Mouse (Mus musculus) hindbrain, embryonic 15.5 days (tissue): ENCODE measurements around the gene Inha. TPM values are rescaled to one million over a fixed set of nuclear protein-coding genes. Genes with fewer than 3 reads are reported as not detected.

Source experiments
- ATAC-seq: fragments of 200-750 bp; cut with Nextera tagmentation; 2 replicates; pipeline ENCODE4 v1.8.0; 2017; ENCODE audit warnings: low read depth, moderate number of reproducible peaks, moderate TSS enrichment; ENCODE audit not compliant: low FRiP score
- H3K27ac ChIP-seq: fragments of 300-500 bp; sonication (generic); replicated peaks from 2 replicates; pipeline ENCODE4 v1.5.1; 2015; ENCODE audit warnings: mild to moderate bottlenecking, inconsistent platforms
- H3K27me3 ChIP-seq: fragments of 300-500 bp; sonication (generic); 2 replicates; pipeline ENCODE4 v1.6.1; 2015; ENCODE audit warnings: control low read depth, inconsistent platforms
- H3K36me3 ChIP-seq: fragments of 300-500 bp; sonication (generic); 2 replicates; pipeline ENCODE4 v1.6.1; 2015; ENCODE audit warnings: control low read depth, inconsistent platforms
- H3K4me1 ChIP-seq: fragments of 300-500 bp; sonication (generic); replicated peaks from 2 replicates; pipeline ENCODE4 v1.6.1; 2015; ENCODE audit warnings: control low read depth, inconsistent platforms
- H3K4me2 ChIP-seq: fragments of 300-500 bp; sonication (generic); 2 replicates; pipeline ENCODE4 v1.6.1; 2015; ENCODE audit warnings: moderate library complexity, mild to moderate bottlenecking, inconsistent platforms
- H3K4me3 ChIP-seq: fragments of 300-500 bp; sonication (generic); 2 replicates; pipeline ENCODE4 v1.5.1; 2015; ENCODE audit warnings: mild to moderate bottlenecking, inconsistent platforms
- H3K9ac ChIP-seq: fragments of 300-500 bp; sonication (generic); 2 replicates; pipeline ENCODE4 v1.6.1; 2015; ENCODE audit warnings: inconsistent platforms
- H3K9me3 ChIP-seq: fragments of 300-500 bp; sonication (generic); 2 replicates; pipeline ENCODE4 v1.6.1; 2016; ENCODE audit warnings: control low read depth, inconsistent platforms
- WGBS: fragments of 180-500 bp; shearing (Covaris S2); methylation state at CpG from one replicate; pipeline ENCODE4 v1.1.7; 2015; 5-methylcytosine and 5-hydroxymethylcytosine counted together
- polyA plus RNA-seq: library from polyadenylated mRNA; unstranded; fragments of >200 nt; fragmentation: Nextera tagmentation; extraction: Ambion mirVana; gene quantifications from 2 replicates; pipeline ENCODE4 v1.2.1, GENCODE M21; 2015

Gene Inha
- polyA plus RNA-seq, 1 experiment from 2014 or later, result 22.4 TPM

DNA sequence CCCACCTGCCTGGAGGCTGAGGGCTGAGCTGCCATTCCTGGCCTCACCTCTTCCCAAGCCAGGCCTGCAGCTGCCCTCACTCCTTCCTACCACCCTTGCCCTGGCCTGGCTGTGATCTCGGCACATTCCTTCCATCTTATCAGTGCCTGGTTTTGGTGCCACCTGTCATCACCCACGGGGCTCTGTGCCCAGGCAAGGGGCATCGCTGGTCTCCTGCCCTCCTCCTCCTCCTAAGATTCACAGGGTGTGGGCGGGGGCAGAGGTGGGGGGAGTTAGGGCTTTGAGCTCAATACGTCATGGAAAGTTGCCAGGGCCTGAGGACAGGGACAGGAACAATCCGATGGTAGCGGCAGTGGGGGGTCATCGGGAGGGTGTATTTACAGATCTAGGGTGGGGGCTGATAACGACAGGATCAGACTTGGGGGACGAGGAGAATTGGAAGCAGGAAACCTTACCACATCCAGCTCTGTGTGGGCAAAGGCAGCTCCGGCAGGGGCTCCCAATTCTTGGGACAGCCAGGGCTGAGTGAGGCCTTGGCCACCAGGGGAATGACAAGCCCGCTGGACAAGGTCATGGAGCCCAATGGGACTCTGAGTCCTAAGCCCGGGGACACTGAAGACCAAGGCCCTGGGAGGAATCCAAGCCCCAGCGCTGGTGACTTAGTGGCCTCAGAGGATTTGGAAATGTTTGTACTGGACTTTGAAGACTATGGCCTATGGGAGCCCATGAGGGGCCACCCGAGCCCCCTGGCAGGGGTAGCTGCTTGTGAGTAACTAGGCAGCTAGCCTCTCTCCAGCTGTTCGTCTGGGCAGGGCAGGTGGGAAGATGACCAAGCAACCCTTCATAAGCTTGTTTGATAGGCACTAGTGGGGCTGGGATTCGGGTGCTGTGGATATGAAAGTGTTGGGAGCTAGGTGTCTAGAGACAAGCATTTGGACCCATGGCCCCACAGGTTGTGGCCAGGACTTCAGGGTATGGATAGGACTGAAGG lies 42.7 kb downstream of the Inha start:
- peaks cover 53% of the 10 kb centered on the region for H3K36me3 ChIP-seq
- H3K4me1 ChIP-seq, result peaks cover 21% of the 10 kb centered on the region
- no peak overlapping the region for H3K9ac ChIP-seq
- H3K4me3 ChIP-seq, result no peak overlapping the region
- no peak overlapping the region for H3K27ac ChIP-seq
- H3K9me3 ChIP-seq, result no peaks in the 10 kb centered on the region
- H3K27me3 ChIP-seq, result no peaks in the 10 kb centered on the region
- no peak overlapping the region for H3K4me2 ChIP-seq
- no peak for ATAC-seq
- WGBS, result 87% methylated on average over 17 of the region's 17 CpGs

DNA sequence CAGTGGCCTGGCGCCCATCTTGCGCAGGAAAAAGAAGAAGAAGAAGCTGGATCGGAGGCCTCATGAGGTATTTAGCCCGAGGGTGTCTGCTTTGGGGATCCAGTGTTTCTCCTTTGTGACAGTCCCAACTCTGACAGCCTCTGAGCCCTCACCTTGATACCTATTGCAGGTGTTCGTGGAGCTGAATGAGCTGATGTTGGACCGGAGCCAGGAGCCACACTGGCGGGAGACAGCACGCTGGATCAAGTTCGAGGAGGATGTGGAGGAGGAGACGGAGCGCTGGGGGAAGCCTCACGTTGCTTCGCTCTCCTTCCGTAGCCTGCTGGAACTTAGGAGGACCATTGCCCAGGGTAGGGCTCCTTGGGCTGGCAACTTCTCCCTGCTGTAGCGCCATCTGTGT lies 43.7 kb downstream of the Inha start:
- Histone ChIP-seq H3K27ac (no peak overlapping the region), H3K36me3 (peaks cover 62% of the 10 kb centered on the region), H3K4me2 (no peak overlapping the region), H3K27me3 (no peaks in the 10 kb centered on the region), H3K4me1 (peaks cover 18% of the 10 kb centered on the region), H3K4me3 (no peak overlapping the region), H3K9me3 (no peaks in the 10 kb centered on the region), H3K9ac (no peak overlapping the region)
- WGBS, result 89% methylated on average over 14 of the region's 15 CpGs
- no peak for ATAC-seq

DNA sequence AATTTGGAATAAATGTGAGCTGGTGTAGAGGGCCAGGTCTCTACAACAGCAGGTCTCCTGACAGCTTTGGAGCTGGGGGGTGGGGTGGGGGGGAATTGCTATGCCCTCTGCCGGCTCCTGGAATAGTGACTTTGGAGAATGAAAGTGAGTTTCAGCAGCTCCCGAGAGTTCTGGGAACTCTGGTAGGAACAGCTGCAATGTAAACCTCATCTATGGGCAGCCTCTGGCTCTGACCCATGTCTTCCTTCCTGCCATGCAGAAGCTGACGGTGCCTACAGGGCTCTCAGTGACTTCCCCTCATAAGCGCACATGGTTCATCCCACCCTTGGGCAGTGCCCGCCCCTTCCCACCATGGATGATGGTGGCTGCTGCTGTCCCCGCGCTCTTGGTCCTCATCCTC lies 48.8 kb downstream of the Inha start:
- Histone ChIP-seq H3K4me1 (peaks cover 10% of the 10 kb centered on the region; the same call in 1 of the 2 replicates), H3K4me3 (no peak overlapping the region), H3K4me2 (no peak overlapping the region), H3K9me3 (no peaks in the 10 kb centered on the region), H3K27ac (no peak overlapping the region), H3K9ac (no peak overlapping the region), H3K27me3 (no peaks in the 10 kb centered on the region), H3K36me3 (peaks cover 60% of the 10 kb centered on the region)
- 91% methylated on average over 7 of the region's 7 CpGs for WGBS
- ATAC-seq, result no peak

DNA sequence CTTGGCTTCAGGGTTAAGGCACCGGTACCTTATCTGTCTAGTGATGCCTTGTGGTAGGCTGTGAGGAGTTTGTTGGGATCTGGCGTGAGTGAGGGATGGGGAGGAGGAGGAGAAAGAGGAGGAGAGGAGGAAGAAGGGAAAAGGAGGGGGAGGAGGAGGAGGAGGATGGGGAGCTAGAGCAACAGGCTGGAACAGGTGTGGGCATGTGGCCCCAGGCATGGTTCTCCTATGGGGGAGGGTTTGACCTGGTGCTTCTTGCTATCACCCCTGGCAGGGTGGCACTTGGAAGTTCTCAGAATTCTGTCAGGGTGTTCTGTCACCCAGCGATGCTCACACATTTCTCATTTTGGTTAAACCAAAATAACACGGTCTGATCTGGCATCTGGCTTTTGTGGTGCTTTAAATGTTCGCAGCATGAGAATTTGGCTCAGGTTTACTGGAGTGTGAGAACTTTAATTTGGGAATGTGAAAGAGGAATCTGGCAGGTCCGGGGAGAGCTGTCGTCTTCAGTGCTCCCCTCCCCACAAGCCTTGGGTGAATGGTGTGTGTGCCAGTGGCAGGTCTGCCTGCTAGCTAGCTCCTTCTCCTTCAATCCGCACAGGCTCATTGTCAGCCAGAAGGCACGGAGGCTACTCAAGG lies 49.4 kb downstream of the Inha start:
- H3K9me3 ChIP-seq, result no peaks in the 10 kb centered on the region
- peaks cover 11% of the 10 kb centered on the region for H3K4me1 ChIP-seq
- H3K36me3 ChIP-seq, result peaks cover 55% of the 10 kb centered on the region
- no peak overlapping the region for H3K27ac ChIP-seq
- H3K9ac ChIP-seq, result no peak overlapping the region
- no peak overlapping the region for H3K4me3 ChIP-seq
- no peak for ATAC-seq
- no peaks in the 10 kb centered on the region for H3K27me3 ChIP-seq
- no peak overlapping the region for H3K4me2 ChIP-seq
- WGBS, result 88% methylated on average over 9 of the region's 9 CpGs

- no peak for ATAC-seq
- no peaks in the 10 kb centered on the region for H3K27me3 ChIP-seq
- H3K4me3 ChIP-seq, result no peak overlapping the region
- H3K27ac ChIP-seq, result no peak overlapping the region
- peaks cover 49% of the 10 kb centered on the region for H3K36me3 ChIP-seq
- H3K9ac ChIP-seq, result no peak overlapping the region
- H3K4me2 ChIP-seq, result no peak overlapping the region
- H3K4me1 ChIP-seq, result peaks cover 18% of the 10 kb centered on the region
- 92% methylated on average over 7 of the region's 7 CpGs for WGBS
- H3K9me3 ChIP-seq, result no peaks in the 10 kb centered on the region
Measured at GRCm38 (mm10) chr1:75557041-75557440, 50.2 kb downstream of the Inha start.

DNA sequence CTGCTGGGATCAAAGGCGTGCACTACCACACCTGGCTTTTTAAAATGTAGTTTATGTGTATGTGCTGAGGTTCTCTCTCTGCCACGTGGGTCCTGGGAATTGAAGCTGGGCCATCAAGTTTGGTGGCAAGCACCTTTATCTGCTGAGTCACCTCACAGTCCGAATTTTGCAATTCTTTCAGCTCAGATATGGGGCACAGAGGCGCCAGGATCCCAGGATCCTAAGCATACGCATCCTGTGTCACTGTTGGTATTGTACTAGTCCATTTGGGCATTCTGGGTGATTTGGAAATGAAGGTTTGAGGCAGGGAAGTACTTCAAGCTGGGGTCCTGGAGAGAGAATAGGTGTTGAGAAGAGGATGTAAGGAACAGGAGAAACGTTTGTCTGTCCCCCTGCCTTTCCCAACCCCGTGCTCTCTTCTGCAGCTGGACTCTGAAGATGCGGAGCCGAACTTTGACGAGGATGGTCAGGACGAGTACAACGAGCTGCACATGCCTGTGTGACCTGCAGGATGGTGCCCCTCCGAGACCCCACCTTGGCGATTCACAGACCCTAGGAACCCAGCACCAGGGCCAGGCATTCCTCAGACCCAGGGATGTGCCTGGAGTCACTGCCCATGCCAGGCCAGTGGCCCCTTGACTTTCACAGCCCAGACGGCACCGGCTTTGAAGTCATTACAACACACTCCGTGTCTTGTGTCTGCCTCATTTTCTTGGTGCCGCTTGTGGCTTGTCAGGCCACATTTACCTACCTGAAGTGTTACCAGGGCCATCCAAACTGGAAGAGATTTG lies 51.7 kb downstream of the Inha start:
- H3K36me3 ChIP-seq, result peaks cover 33% of the 10 kb centered on the region; the same call in 1 of the 2 replicates
- WGBS, result 90% methylated on average over 18 of the region's 18 CpGs
- H3K4me3 ChIP-seq, result no peak overlapping the region

GRCm38 (mm10) chr1:75559212-75559925 lies 52.5 kb downstream of the Inha start:
- no peaks in the 10 kb centered on the region for H3K27me3 ChIP-seq
- ATAC-seq, result peak; percentile 89
- peaks cover 18% of the 10 kb centered on the region for H3K4me1 ChIP-seq
- peak overlapping the region; percentile 37 for H3K4me2 ChIP-seq
- H3K36me3 ChIP-seq, result peaks cover 27% of the 10 kb centered on the region; the same call in 1 of the 2 replicates
- H3K9ac ChIP-seq, result no peak overlapping the region
- H3K27ac ChIP-seq, result peak overlapping the region; percentile 54; the same call in 1 of the 2 replicates
- 9% methylated on average over 17 of the region's 17 CpGs for WGBS
- no peaks in the 10 kb centered on the region for H3K9me3 ChIP-seq
- no peak overlapping the region for H3K4me3 ChIP-seq

More for the DNA sequence above, 51.7 kb downstream of the Inha start:
- Histone ChIP-seq H3K27ac (no peak overlapping the region), H3K9me3 (no peaks in the 10 kb centered on the region), H3K4me2 (no peak overlapping the region), H3K27me3 (no peaks in the 10 kb centered on the region), H3K4me1 (peaks cover 18% of the 10 kb centered on the region), H3K9ac (no peak overlapping the region)
- ATAC-seq, result no peak; the same call in 1 of the 2 replicates

Other genes with a start within 250 kb of the Inha start
- gene Ptprn, start 242.6 kb upstream of the Inha start, polyA plus RNA-seq, result 30.4 and 33.5 TPM in 2 replicates
- gene Resp18, start 228.7 kb upstream of the Inha start, polyA plus RNA-seq, result 203 and 214 TPM in 2 replicates
- 140 and 145 TPM in 2 replicates for gene Dnpep, start 189.1 kb upstream of the Inha start, polyA plus RNA-seq
- 1.1 and 1.7 TPM in 2 replicates for gene Des, start 146.7 kb upstream of the Inha start, polyA plus RNA-seq
- 22.4 and 25.0 TPM in 2 replicates for gene Speg, start 131.8 kb upstream of the Inha start, polyA plus RNA-seq
- gene Gmppa, start 71.1 kb upstream of the Inha start, polyA plus RNA-seq, result 73.8 and 79.0 TPM in 2 replicates
- gene Asic4, start 56.6 kb upstream of the Inha start, polyA plus RNA-seq, result 21.2 and 22.8 TPM in 2 replicates
- gene Chpf, start 27.8 kb upstream of the Inha start, polyA plus RNA-seq, result 46.1 and 53.4 TPM in 2 replicates
- 45.2 and 49.9 TPM in 2 replicates for gene Tmem198, start 27.5 kb upstream of the Inha start, polyA plus RNA-seq
- 28.1 and 34.9 TPM in 2 replicates for gene Obsl1, start 625 bp upstream of the Inha start, polyA plus RNA-seq
- gene Stk11ip, start 14.5 kb downstream of the Inha start, polyA plus RNA-seq, result 20.1 and 21.0 TPM in 2 replicates
- gene Slc4a3, start 39.2 kb downstream of the Inha start, polyA plus RNA-seq, result 72.4 and 77.2 TPM in 2 replicates